In genomic region chr2:92016981-92017380, GRCm38 (mm10) we compare ENCODE assay signal across 8 mouse cellular contexts. TPM values are rescaled to one million over a fixed set of nuclear protein-coding genes. Genes with fewer than 3 reads are reported as not detected.
DNase-seq lines count a peak whose midpoint lies in the region; ATAC-seq and TF ChIP-seq lines count a peak whose summit lies in the region.
"Had no signal": no experiment of that assay in that cellular context is flagged by ENCODE, and none has a peak within 500 bp of the region (broad histone marks: within the 10 kb centered on the region; RNA-seq: fewer than 3 reads in every experiment).

No protein-coding gene starts in this region.

- TF ChIP-seq CTCF in liver, postnatal 0 days (IDR thresholded peaks at IDR 0.05; ENCODE audit: low read depth), result no peak

- DNase-seq in liver, postnatal 0 days, result peak; percentile 36
- no peak for DNase-seq in liver
- peak; percentile 89 for DNase-seq in adrenal gland, postnatal 14 days
- DNase-seq in gastrocnemius, postnatal 25 days, result peak; percentile 79
- peak; percentile 71 for DNase-seq in kidney, adult 9 months

- no peaks in the 10 kb centered on the region for H3K4me1 ChIP-seq in liver, postnatal 0 days (ENCODE audit: insufficient read depth)
- H3K4me1 ChIP-seq in stomach, embryonic 14.5 days (ENCODE audit: control insufficient read depth, insufficient read depth, low read length), result peaks cover 65% of the 10 kb centered on the region

- H3K9me3 ChIP-seq in liver, postnatal 0 days (ENCODE audit: low read length), result no peaks in the 10 kb centered on the region
- H3K9me3 ChIP-seq in stomach, embryonic 14.5 days (ENCODE audit: control insufficient read depth, low read depth, low read length), result no peaks in the 10 kb centered on the region
- H3K9me3 ChIP-seq: limb, embryonic 12.5 days had no signal

- H3K27ac ChIP-seq in liver, postnatal 0 days (ENCODE audit: low read depth), result no peak overlapping the region
- peak overlapping the region; percentile 80 for H3K27ac ChIP-seq in stomach, embryonic 14.5 days (ENCODE audit: low read length)
- H3K27ac ChIP-seq: limb, embryonic 12.5 days had no signal

- H3K4me2 ChIP-seq in liver, postnatal 0 days (ENCODE audit: low read depth, low read length), result no peak overlapping the region
- 0 out of 2 replicates have a peak overlapping the region, but pooled peaks have one; percentile 19 for H3K4me2 ChIP-seq in stomach, embryonic 14.5 days (replicated peaks; ENCODE audit: low read depth, low read length)
- H3K4me2 ChIP-seq: limb, embryonic 12.5 days had no signal

- no peak for TF ChIP-seq EP300 in liver, postnatal 0 days (IDR thresholded peaks at IDR 0.05; ENCODE audit: low read depth)

- no peaks in the 10 kb centered on the region for H3K36me3 ChIP-seq in liver, postnatal 0 days (replicated peaks; ENCODE audit: insufficient read depth, low read length)
- H3K36me3 ChIP-seq in stomach, embryonic 14.5 days (ENCODE audit: control insufficient read depth, insufficient read depth, low read length), result no peaks in the 10 kb centered on the region
- H3K36me3 ChIP-seq: limb, embryonic 12.5 days had no signal

- H3K9ac ChIP-seq in liver, postnatal 0 days (replicated peaks), result no peak overlapping the region
- no peak overlapping the region for H3K9ac ChIP-seq in stomach, embryonic 14.5 days (replicated peaks; ENCODE audit: low read depth, low read length)
- H3K9ac ChIP-seq: limb, embryonic 12.5 days had no signal

- H3K27me3 ChIP-seq in liver, postnatal 0 days (ENCODE audit: insufficient read depth, low read length), result peaks cover 1% of the 10 kb centered on the region; the same call in 1 of the 2 replicates
- no peaks in the 10 kb centered on the region for H3K27me3 ChIP-seq in stomach, embryonic 14.5 days (ENCODE audit: control insufficient read depth, insufficient read depth, low read length)

- ATAC-seq in liver, postnatal 0 days, result peak; percentile 7; the same call in 1 of the 2 replicates
- ATAC-seq in stomach, embryonic 14.5 days (ENCODE audit: insufficient number of reproducible peaks, insufficient read depth, low FRiP score, low read depth), result peak; percentile 28; the same call in 1 of the 2 replicates
- ATAC-seq in cerebellum, adult (ENCODE audit: insufficient number of reproducible peaks, low FRiP score, low TSS enrichment), result no peak; the same call in 1 of the 2 replicates

- no peak overlapping the region for H3K4me3 ChIP-seq in liver, postnatal 0 days (ENCODE audit: low read depth, low read length)
- H3K4me3 ChIP-seq in stomach, embryonic 14.5 days (ENCODE audit: low read depth, low read length), result no peak overlapping the region
- H3K4me3 ChIP-seq: limb, embryonic 12.5 days had no signal

- 52% methylated on average over 3 of the region's 3 CpGs for WGBS in liver, postnatal 0 days (ENCODE audit: insufficient replicate concordance)
- 40% methylated on average over 3 of the region's 3 CpGs for WGBS in stomach, embryonic 14.5 days

RNA-seq across cellular contexts. Expression of gene Creb3l1, which starts 7.3 kb away (rescaled TPM):
- polyA plus RNA-seq in liver, postnatal 0 days (2015; fragmentation: Nextera tagmentation; extraction: Ambion mirVana), result 0.63 TPM in 2 replicates
- 11.7 and 12.6 TPM in 2 replicates for total RNA-seq in adrenal gland, postnatal 14 days (2021)
- 10 to 100 TPM in 1 of 2 experiments, 1 to 10 TPM in 1; 8.0 to 10.3 TPM for total RNA-seq in gastrocnemius, postnatal 25 days (2021)
- 33.2 and 35.2 TPM in 2 replicates for polyA plus RNA-seq in stomach, embryonic 14.5 days (2014; fragmentation: Nextera tagmentation; extraction: Ambion mirVana)

RNA-seq across cellular contexts. Expression of gene Dgkz, which starts 41.3 kb away (rescaled TPM):
- 13.9 and 15.9 TPM in 2 replicates for polyA plus RNA-seq in liver, postnatal 0 days (2015; fragmentation: Nextera tagmentation; extraction: Ambion mirVana)
- total RNA-seq in adrenal gland, postnatal 14 days (2021), result 56.4 and 79.0 TPM in 2 replicates
- 10 to 100 TPM; 32.3 to 34.8 TPM for total RNA-seq in gastrocnemius, postnatal 25 days (2021)
- polyA plus RNA-seq in stomach, embryonic 14.5 days (2014; fragmentation: Nextera tagmentation; extraction: Ambion mirVana), result 45.4 and 47.9 TPM in 2 replicates
